Mouse (Mus musculus) heart, embryonic 12.5 days (tissue): ENCODE results near the gene Stxbp4. TPM values are rescaled to one million over a fixed set of nuclear protein-coding genes. Genes with fewer than 3 reads are reported as not detected.

Source experiments
- ATAC-seq: fragments of 200-750 bp; cut with Nextera tagmentation; 2 replicates; pipeline ENCODE4 v1.8.0; 2017; ENCODE audit warnings: moderate TSS enrichment, moderate library complexity; ENCODE audit not compliant: insufficient number of reproducible peaks, low FRiP score
- H3K27ac ChIP-seq: fragments of 300-500 bp; sonication (generic); 2 replicates; pipeline ENCODE4 v1.5.1; 2016; ENCODE audit warnings: mild to moderate bottlenecking, moderate library complexity; ENCODE audit not compliant: poor library complexity, severe bottlenecking
- H3K27me3 ChIP-seq: fragments of 300-500 bp; sonication (generic); replicated peaks from 2 replicates; pipeline ENCODE4 v1.6.1; 2016; ENCODE audit warnings: mild to moderate bottlenecking, moderate library complexity
- H3K36me3 ChIP-seq: fragments of 300-500 bp; sonication (generic); 2 replicates; pipeline ENCODE4 v1.6.1; 2016; ENCODE audit warnings: mild to moderate bottlenecking, moderate library complexity
- H3K4me1 ChIP-seq: fragments of 300-500 bp; sonication (generic); replicated peaks from 2 replicates; pipeline ENCODE4 v1.6.1; 2016; ENCODE audit warnings: mild to moderate bottlenecking
- H3K4me2 ChIP-seq: fragments of 300-500 bp; sonication (generic); 2 replicates; pipeline ENCODE4 v1.6.1; 2016; ENCODE audit warnings: mild to moderate bottlenecking, moderate library complexity
- H3K4me3 ChIP-seq: fragments of 300-500 bp; sonication (generic); 2 replicates; pipeline ENCODE4 v1.5.1; 2016; ENCODE audit warnings: mild to moderate bottlenecking
- H3K9ac ChIP-seq: fragments of 300-500 bp; sonication (generic); 2 replicates; pipeline ENCODE4 v1.6.1; 2016; ENCODE audit warnings: mild to moderate bottlenecking, moderate library complexity
- H3K9me3 ChIP-seq: fragments of 300-500 bp; sonication (generic); replicated peaks from 2 replicates; pipeline ENCODE4 v1.6.1; 2016; ENCODE audit warnings: mild to moderate bottlenecking, moderate library complexity
- WGBS: fragments of 180-500 bp; shearing (Covaris S2); methylation state at CpG from one replicate; pipeline ENCODE4 v1.1.7; 2016; 5-methylcytosine and 5-hydroxymethylcytosine counted together
- polyA plus RNA-seq: library from polyadenylated mRNA; unstranded; fragments of >200 nt; fragmentation: Nextera tagmentation; extraction: Ambion mirVana; gene quantifications from 2 replicates; pipeline ENCODE4 v1.2.1, GENCODE M21; 2016

Stxbp4 gene
- polyA plus RNA-seq, 1 experiment from 2014 or later: 15.1 TPM

DNA sequence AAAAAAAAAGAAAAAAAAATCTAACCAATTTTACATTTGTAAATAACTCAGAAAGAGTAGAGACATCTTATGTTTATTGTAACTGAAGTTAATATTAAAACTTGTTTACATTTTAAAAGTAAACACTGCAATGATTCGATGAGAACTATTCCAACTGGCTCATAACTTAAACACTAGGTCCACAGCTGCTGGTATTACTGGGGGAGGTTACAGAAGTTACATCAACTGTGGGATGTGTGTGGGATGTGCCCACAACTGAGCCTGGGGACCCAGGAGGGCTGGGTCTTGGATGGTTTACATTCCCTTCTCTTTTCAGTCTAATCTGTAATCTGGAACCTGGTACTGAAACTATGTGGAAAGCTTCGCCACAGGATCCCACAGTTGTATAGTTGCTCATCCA lies 34.8 kb downstream of the Stxbp4 start:
- Histone ChIP-seq H3K4me3 (no peak overlapping the region), H3K9me3 (no peaks in the 10 kb centered on the region), H3K4me1 (no peaks in the 10 kb centered on the region), H3K27ac (no peak overlapping the region), H3K36me3 (peaks cover 36% of the 10 kb centered on the region), H3K9ac (no peak overlapping the region), H3K4me2 (no peak overlapping the region), H3K27me3 (no peaks in the 10 kb centered on the region)
- ATAC-seq: no peak
- 86% methylated on average over 2 of the region's 2 CpGs for WGBS

- no peaks in the 10 kb centered on the region for H3K4me1 ChIP-seq
- no peak overlapping the region for H3K27ac ChIP-seq
- ATAC-seq: no peak
- no peak overlapping the region for H3K4me2 ChIP-seq
- H3K9me3 ChIP-seq: 0 out of 2 replicates have a peak, but pooled peaks cover 2% of the 10 kb centered on the region
- no peak overlapping the region for H3K4me3 ChIP-seq
- no peaks in the 10 kb centered on the region for H3K27me3 ChIP-seq
- no peak overlapping the region for H3K9ac ChIP-seq
- 87% methylated on average over 1 of the region's 1 CpGs for WGBS
- H3K36me3 ChIP-seq: peaks cover 35% of the 10 kb centered on the region
Measured at GRCm38 (mm10) chr11:90595826-90596225, 42.1 kb downstream of the Stxbp4 start.

DNA sequence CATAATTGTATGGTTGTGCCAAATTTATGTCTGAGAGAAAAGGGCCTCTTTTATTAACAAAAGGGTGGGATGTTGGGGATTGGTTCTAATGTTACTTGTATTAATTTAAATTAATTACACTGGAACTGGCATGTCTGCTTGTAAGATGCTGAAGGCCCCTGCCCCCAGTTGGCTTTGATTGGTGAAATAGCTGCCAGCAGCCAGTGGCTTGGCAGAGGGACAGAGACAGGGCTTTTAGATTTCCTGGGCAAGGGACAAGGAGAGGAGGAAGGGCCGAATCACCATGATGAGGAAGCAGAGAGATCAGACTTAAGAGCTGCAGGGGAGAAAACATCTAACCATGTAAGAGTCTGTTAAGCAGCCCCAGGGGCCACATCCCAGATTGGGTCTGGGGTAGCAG lies 46.9 kb downstream of the Stxbp4 start:
- Histone ChIP-seq H3K4me1 (no peaks in the 10 kb centered on the region), H3K27ac (no peak overlapping the region), H3K27me3 (no peaks in the 10 kb centered on the region), H3K36me3 (peaks cover 26% of the 10 kb centered on the region), H3K9ac (no peak overlapping the region), H3K4me2 (no peak overlapping the region), H3K9me3 (0 out of 2 replicates have a peak, but pooled peaks cover 2% of the 10 kb centered on the region), H3K4me3 (no peak overlapping the region)
- 86% methylated on average over 1 of the region's 1 CpGs for WGBS
- ATAC-seq: no peak

- ATAC-seq: no peak
- Histone ChIP-seq H3K27ac (no peak overlapping the region), H3K9me3 (0 out of 2 replicates have a peak, but pooled peaks cover 2% of the 10 kb centered on the region), H3K4me3 (no peak overlapping the region), H3K27me3 (no peaks in the 10 kb centered on the region), H3K36me3 (peaks cover 25% of the 10 kb centered on the region), H3K4me1 (no peaks in the 10 kb centered on the region), H3K9ac (no peak overlapping the region), H3K4me2 (no peak overlapping the region)
- WGBS: 84% methylated on average over 8 of the region's 8 CpGs
Measured at GRCm38 (mm10) chr11:90586203-90586602, 51.7 kb downstream of the Stxbp4 start.

DNA sequence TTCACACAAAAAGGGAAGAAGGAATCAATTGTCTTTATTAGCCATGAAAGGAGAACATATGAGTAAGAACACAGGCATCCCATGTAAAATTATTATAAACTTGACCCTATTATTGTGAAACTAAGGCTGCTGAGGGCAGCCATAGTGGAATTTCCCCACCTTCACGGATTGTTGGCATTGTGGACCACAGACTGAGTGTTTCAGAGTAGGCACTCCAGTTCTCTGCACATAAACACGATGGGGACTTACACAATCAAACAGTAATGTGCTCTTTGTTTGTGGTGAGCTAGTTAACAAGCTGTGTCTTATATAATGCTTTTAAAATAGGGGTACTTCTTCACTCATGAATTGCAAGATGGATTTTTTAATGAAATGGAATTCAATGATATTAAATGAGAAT lies 52.1 kb downstream of the Stxbp4 start:
- H3K27ac ChIP-seq: no peak overlapping the region
- whole genome bisulfite sequencing: 89% methylated on average over 2 of the region's 2 CpGs
- H3K4me1 ChIP-seq: no peaks in the 10 kb centered on the region
- no peaks in the 10 kb centered on the region for H3K27me3 ChIP-seq
- H3K9me3 ChIP-seq: no peaks in the 10 kb centered on the region
- no peak for ATAC-seq
- no peak overlapping the region for H3K4me2 ChIP-seq
- H3K9ac ChIP-seq: no peak overlapping the region
- H3K4me3 ChIP-seq: no peak overlapping the region
- peaks cover 21% of the 10 kb centered on the region for H3K36me3 ChIP-seq

- Histone ChIP-seq H3K27me3 (no peaks in the 10 kb centered on the region), H3K27ac (no peak overlapping the region), H3K36me3 (peaks cover 19% of the 10 kb centered on the region), H3K4me1 (peaks cover 8% of the 10 kb centered on the region), H3K9me3 (no peaks in the 10 kb centered on the region), H3K9ac (no peak overlapping the region), H3K4me2 (no peak overlapping the region), H3K4me3 (no peak overlapping the region)
- 79% methylated on average over 7 of the region's 7 CpGs for WGBS
- no peak for ATAC-seq
Measured at GRCm38 (mm10) chr11:90577057-90577780, 60.7 kb downstream of the Stxbp4 start.

DNA sequence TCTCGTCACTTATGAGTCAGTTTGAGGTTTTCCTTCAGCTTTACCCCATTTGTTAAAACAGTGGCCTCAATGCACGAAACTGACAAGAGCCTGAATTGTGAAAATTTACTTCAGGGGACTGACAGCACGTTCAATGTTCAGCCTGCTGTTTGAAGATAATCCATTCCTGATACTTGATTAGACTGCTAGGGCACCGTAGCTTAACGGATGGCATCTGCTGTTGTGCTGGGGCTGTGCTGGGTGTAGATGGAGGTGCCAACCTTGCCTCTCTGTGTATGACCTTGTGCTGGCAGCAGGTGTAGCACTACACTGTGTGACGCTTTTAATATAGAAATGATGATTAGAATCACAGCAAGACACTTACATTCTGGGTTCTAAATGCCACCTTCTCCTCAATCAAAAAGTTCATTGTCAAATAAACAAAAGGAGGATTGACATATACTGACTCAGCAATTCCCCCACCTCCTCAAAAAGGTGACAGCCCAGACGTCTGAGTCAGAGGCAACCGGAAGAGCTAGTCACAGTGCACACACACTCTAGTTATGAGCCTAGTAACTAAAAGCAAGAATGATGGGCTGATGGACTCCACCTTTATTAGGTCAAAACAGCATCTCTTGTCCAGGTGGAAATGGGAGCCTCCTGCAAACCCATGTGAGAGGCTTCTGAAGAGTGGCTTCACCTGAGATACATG lies 61.5 kb downstream of the Stxbp4 start:
- Histone ChIP-seq H3K9me3 (no peaks in the 10 kb centered on the region), H3K9ac (no peak overlapping the region), H3K4me2 (no peak overlapping the region), H3K4me1 (peaks cover 10% of the 10 kb centered on the region), H3K4me3 (no peak overlapping the region), H3K27ac (no peak overlapping the region), H3K36me3 (peaks cover 19% of the 10 kb centered on the region), H3K27me3 (no peaks in the 10 kb centered on the region)
- ATAC-seq: no peak
- 83% methylated on average over 8 of the region's 8 CpGs for WGBS

DNA sequence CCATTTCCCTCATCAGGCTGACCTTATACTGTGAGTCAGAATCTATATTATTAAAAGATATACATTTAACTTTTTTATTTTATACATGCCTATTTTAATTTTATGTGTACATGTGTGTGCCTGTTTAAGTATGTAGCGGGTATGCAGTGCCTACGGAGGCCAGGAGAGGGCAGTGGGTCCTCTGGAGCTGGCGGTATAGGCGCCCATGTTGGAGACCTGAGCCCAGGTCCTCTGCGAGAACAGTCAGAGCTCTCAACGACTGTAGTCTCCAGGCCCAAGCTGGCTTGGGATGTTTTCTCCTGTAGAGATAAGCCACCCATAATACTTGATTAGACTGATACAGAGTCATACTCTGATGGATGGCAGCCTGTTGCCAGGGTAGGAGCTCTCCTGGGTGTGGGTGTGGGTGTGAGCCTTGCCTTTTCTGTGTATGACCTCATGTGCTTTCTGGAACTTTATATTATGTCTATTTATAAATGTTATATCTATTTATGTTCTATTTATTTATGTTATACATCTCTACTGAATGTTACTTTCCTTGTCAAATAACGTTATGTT lies 62.3 kb downstream of the Stxbp4 start:
- Histone ChIP-seq H3K9ac (no peak overlapping the region), H3K27me3 (no peaks in the 10 kb centered on the region)

GRCm38 (mm10) chr11:90570646-90571259 lies 67.1 kb downstream of the Stxbp4 start:
- Histone ChIP-seq H3K27ac (no peak overlapping the region), H3K4me2 (no peak overlapping the region), H3K36me3 (peaks cover 19% of the 10 kb centered on the region), H3K4me1 (peaks cover 11% of the 10 kb centered on the region; the same call in 1 of the 2 replicates), H3K9ac (no peak overlapping the region), H3K4me3 (no peak overlapping the region), H3K9me3 (no peaks in the 10 kb centered on the region), H3K27me3 (no peaks in the 10 kb centered on the region)
- peak; percentile 45; the same call in 1 of the 2 replicates for ATAC-seq
- WGBS: 53% methylated on average over 2 of the region's 2 CpGs

More for the DNA sequence above, 62.3 kb downstream of the Stxbp4 start:
- Histone ChIP-seq H3K4me3 (no peak overlapping the region), H3K4me2 (no peak overlapping the region), H3K4me1 (peaks cover 17% of the 10 kb centered on the region), H3K36me3 (peaks cover 19% of the 10 kb centered on the region), H3K27ac (no peak overlapping the region), H3K9me3 (no peaks in the 10 kb centered on the region)
- WGBS: 90% methylated on average over 7 of the region's 7 CpGs
- ATAC-seq: no peak

- Histone ChIP-seq H3K4me2 (no peak overlapping the region), H3K4me3 (no peak overlapping the region), H3K27ac (no peak overlapping the region), H3K9ac (no peak overlapping the region), H3K27me3 (no peaks in the 10 kb centered on the region), H3K4me1 (peaks cover 11% of the 10 kb centered on the region), H3K9me3 (no peaks in the 10 kb centered on the region), H3K36me3 (0 out of 2 replicates have a peak, but pooled peaks cover 3% of the 10 kb centered on the region)
- ATAC-seq: no peak
- WGBS: 41% methylated on average over 9 of the region's 9 CpGs
Measured at GRCm38 (mm10) chr11:90558359-90559047, 79.4 kb downstream of the Stxbp4 start.
